Mouse (Mus musculus) midbrain, postnatal 0 days (tissue): Measurements from ENCODE around the gene Zfp346. TPM values are rescaled to one million over a fixed set of nuclear protein-coding genes. Genes with fewer than 3 reads are reported as not detected.

Experiments used
- ATAC-seq: fragments of 200-750 bp; cut with Nextera tagmentation; 2 replicates; pipeline ENCODE4 v1.8.0; 2017; ENCODE audit warnings: moderate number of reproducible peaks, mild to moderate bottlenecking, moderate TSS enrichment, moderate library complexity; ENCODE audit not compliant: low FRiP score
- DNase-seq: peaks from one replicate; pipeline ENCODE4 v3.0.0-alpha.2; 2015; ENCODE audit warnings: low spot score
- H3K27ac ChIP-seq: fragments of 300-500 bp; sonication (generic); 2 replicates; pipeline ENCODE4 v1.5.1; 2014; ENCODE audit warnings: low read depth, mild to moderate bottlenecking, low read length, mixed read lengths
- H3K27me3 ChIP-seq: fragments of 300-500 bp; sonication (generic); 2 replicates; pipeline ENCODE4 v1.6.1; 2014; ENCODE audit warnings: low read length, control low read depth, mixed read lengths; ENCODE audit not compliant: insufficient read depth
- H3K36me3 ChIP-seq: fragments of 300-500 bp; sonication (generic); 2 replicates; pipeline ENCODE4 v1.6.1; 2014; ENCODE audit warnings: low read length, control low read depth, mixed read lengths; ENCODE audit not compliant: insufficient read depth
- H3K4me1 ChIP-seq: fragments of 300-500 bp; sonication (generic); 2 replicates; pipeline ENCODE4 v1.6.1; 2014; ENCODE audit warnings: mild to moderate bottlenecking, control low read depth, antibody characterized with exemption, low read length, mixed read lengths; ENCODE audit not compliant: insufficient read depth
- H3K4me2 ChIP-seq: fragments of 300-500 bp; sonication (generic); 2 replicates; pipeline ENCODE4 v1.6.1; 2014; ENCODE audit warnings: low read depth, mild to moderate bottlenecking, low read length, mixed read lengths; ENCODE audit not compliant: poor library complexity, severe bottlenecking
- H3K4me3 ChIP-seq: fragments of 300-500 bp; sonication (generic); 2 replicates; pipeline ENCODE4 v1.5.1; 2014; ENCODE audit warnings: low read depth, mild to moderate bottlenecking, low read length, moderate library complexity
- H3K9ac ChIP-seq: fragments of 300-500 bp; sonication (generic); replicated peaks from 2 replicates; pipeline ENCODE4 v1.6.1; 2014; ENCODE audit warnings: mild to moderate bottlenecking, low read length, moderate library complexity, mixed read lengths; ENCODE audit not compliant: poor library complexity, severe bottlenecking
- H3K9me3 ChIP-seq: fragments of 300-500 bp; sonication (generic); 2 replicates; pipeline ENCODE4 v1.6.1; 2016; ENCODE audit warnings: low read length, control low read depth
- CTCF ChIP-seq: IDR thresholded peaks from 2 replicates; pipeline ENCODE4 v1.5.1; 2016; ENCODE audit warnings: antibody characterized with exemption, mild to moderate bottlenecking
- WGBS: fragments of 180-500 bp; shearing (Covaris S2); extraction: QIAGEN DNeasy Blood & Tissue Kit; methylation state at CpG from one replicate; pipeline ENCODE4 v1.1.7; 2014; 5-methylcytosine and 5-hydroxymethylcytosine counted together
- polyA plus RNA-seq: library from polyadenylated mRNA; unstranded; fragments of >200 nt; fragmentation: Nextera tagmentation; extraction: Ambion mirVana; gene quantifications from 2 replicates; pipeline ENCODE4 v1.2.1, GENCODE M21; 2015
- total RNA-seq: library from RNA; depleted of rRNA; stranded (reverse); fragments of >200 nt; gene quantifications from 2 replicates; pipeline ENCODE4 v1.2.3, GENCODE M21; 2014; rRNA removed

Zfp346 gene
- total and polyA plus RNA-seq, 2 experiments from 2014 or later = 24.8 to 36.8 TPM

DNA sequence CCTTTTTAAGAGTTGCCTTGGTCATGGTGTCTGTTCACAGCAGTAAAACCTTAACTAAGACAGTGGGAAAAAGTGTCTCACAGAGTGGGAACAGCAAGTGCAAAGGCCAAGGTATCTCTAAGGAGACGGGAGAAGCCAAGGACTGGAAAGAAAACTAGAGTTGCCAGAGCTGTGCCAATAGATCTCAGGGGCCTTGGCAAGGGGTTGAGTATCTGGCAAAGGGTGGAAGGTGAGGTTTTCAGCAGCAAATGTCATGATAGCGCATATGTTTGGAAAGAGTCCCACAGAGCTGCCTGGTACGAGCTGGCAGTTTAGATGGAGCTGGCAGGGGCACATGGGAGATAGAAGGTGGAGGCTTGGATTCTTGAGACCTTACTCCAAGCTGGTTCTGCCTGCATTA is 74.5 kb downstream of the Zfp346 start:
- H3K36me3 ChIP-seq = no peaks in the 10 kb centered on the region
- no peak overlapping the region for H3K9ac ChIP-seq
- no peak overlapping the region for H3K27ac ChIP-seq
- ATAC-seq = no peak
- TF ChIP-seq CTCF = no peak
- DNase-seq = no peak
- no peaks in the 10 kb centered on the region for H3K4me1 ChIP-seq
- H3K4me2 ChIP-seq = no peak overlapping the region
- WGBS = 90% methylated on average over 3 of the region's 3 CpGs
- no peaks in the 10 kb centered on the region for H3K9me3 ChIP-seq
- no peak overlapping the region for H3K4me3 ChIP-seq
- H3K27me3 ChIP-seq = no peaks in the 10 kb centered on the region

DNA sequence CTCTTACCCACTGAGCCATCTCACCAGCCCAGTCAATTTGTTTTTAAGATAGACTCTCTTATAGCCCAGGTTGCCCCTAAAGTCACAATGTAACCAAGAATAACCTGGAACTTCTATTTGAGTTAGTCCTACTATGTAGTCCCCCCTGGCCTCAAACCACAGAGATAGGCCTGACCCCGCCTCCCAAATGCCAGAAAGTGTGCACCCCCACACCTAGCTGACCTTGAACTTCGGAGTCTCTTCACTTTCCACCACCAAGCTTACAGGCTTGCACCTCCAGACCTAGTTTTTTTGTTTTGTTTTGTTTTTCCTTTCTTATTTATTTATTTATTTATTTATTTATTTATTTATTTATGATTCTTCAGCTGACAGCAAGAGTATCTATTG is 76.7 kb downstream of the Zfp346 start:
- TF ChIP-seq CTCF = no peak
- H3K4me1 ChIP-seq = no peaks in the 10 kb centered on the region
- H3K27me3 ChIP-seq = no peaks in the 10 kb centered on the region
- H3K4me3 ChIP-seq = peak overlapping the region; percentile 26; the same call in 1 of the 2 replicates
- 76% methylated on average over 2 of the region's 2 CpGs for WGBS
- no peak for ATAC-seq
- peak overlapping the region; percentile 44; the same call in 1 of the 2 replicates for H3K4me2 ChIP-seq
- no peak for DNase-seq
- H3K36me3 ChIP-seq = no peaks in the 10 kb centered on the region
- no peak overlapping the region for H3K9ac ChIP-seq
- no peaks in the 10 kb centered on the region for H3K9me3 ChIP-seq
- no peak overlapping the region for H3K27ac ChIP-seq

DNA sequence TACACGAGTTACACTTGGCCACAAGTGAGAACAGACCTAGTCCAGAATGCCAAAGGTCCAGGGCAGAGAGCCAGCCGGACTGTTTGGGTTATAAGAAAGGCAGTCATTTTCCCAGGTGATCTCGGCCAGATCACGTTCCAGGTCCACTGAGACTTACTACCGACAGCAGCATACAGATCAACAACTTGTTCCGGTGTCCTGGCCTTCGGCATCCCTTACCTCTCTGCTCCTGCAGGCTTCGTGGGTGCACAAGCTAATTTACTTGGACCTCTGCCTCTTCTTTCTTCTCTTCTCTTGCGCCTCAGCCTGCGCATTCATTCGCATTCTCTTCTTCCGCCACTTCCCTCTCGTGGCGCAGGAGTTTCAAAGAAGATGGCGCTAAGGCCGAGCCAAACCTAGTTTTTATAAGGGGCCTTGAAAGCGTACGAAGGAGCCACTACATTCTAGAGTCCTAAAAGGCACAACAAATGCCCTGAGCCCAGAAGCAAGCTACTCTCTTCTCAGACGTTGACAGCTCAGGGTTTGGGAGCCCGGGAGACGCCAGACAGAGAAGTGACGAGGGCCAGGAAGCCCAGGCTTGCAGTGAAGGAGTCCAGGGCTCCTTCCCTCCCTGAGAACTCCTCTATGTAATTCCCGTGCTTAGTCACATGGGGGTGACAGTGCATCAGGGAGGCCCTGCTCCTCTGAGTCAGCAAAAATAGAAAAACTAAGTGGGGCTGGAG is 77.2 kb downstream of the Zfp346 start:
- Histone ChIP-seq H3K4me2 (peak overlapping the region; percentile 44), H3K4me1 (no peaks in the 10 kb centered on the region), H3K9me3 (no peaks in the 10 kb centered on the region), H3K27me3 (no peaks in the 10 kb centered on the region), H3K4me3 (peak overlapping the region; percentile 26), H3K27ac (peak overlapping the region; percentile 83), H3K36me3 (no peaks in the 10 kb centered on the region), H3K9ac (peak overlapping the region; percentile 44)
- peak; percentile 86 for ATAC-seq
- 3% methylated on average over 23 of the region's 23 CpGs for WGBS
- peak; percentile 80 for DNase-seq
- TF ChIP-seq CTCF = peak; percentile 53

DNA sequence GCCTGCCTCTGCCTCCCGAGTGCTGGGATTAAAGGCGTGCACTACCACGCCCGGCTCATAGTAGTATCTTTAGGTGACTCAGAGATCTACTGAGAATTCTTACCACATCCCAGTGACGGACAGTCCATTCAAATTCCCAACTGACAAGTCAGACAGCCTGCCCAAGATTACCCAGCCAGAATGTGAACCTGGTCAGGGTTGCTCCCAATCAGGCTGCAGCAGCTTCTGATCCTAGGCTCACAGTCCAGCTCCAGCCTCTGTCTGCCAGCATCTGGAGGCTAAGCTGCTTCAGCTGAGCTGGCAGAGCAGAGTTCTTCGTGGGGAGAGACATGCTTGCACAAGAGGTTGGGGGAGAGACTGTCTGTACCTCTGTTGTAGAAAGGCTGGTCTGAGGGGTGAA is 78.3 kb downstream of the Zfp346 start:
- Histone ChIP-seq H3K27me3 (no peaks in the 10 kb centered on the region), H3K9me3 (no peaks in the 10 kb centered on the region), H3K4me3 (no peak overlapping the region), H3K4me2 (no peak overlapping the region), H3K9ac (no peak overlapping the region), H3K4me1 (no peaks in the 10 kb centered on the region), H3K27ac (no peak overlapping the region), H3K36me3 (no peaks in the 10 kb centered on the region)
- 88% methylated on average over 6 of the region's 6 CpGs for WGBS
- DNase-seq = no peak
- no peak for TF ChIP-seq CTCF
- ATAC-seq = no peak

Other genes with a start within 250 kb of the Zfp346 start
- 24.2 and 29.0 TPM in 2 replicates for gene Unc5a, start 155.9 kb upstream of the Zfp346 start, total RNA-seq
- gene Unc5a, start 155.9 kb upstream of the Zfp346 start, polyA plus RNA-seq = 12.7 and 14.3 TPM in 2 replicates
- gene Hk3, start 83.9 kb upstream of the Zfp346 start, total RNA-seq = 1.0 and 1.7 TPM in 2 replicates
- 0.79 and 0.80 TPM in 2 replicates for gene Hk3, start 83.9 kb upstream of the Zfp346 start, polyA plus RNA-seq
- 10.5 and 10.7 TPM in 2 replicates for gene Uimc1, start 5.0 kb upstream of the Zfp346 start, total RNA-seq
- 12.8 and 13.3 TPM in 2 replicates for gene Uimc1, start 5.0 kb upstream of the Zfp346 start, polyA plus RNA-seq
- not detected in 2 replicates for gene Gm17617, start 28.2 kb downstream of the Zfp346 start, total RNA-seq
- not detected in 2 replicates for gene Gm17617, start 28.2 kb downstream of the Zfp346 start, polyA plus RNA-seq
- 0.44 and 0.61 TPM in 2 replicates for gene Fgfr4, start 47.3 kb downstream of the Zfp346 start, total RNA-seq
- 0.52 and 0.63 TPM in 2 replicates for gene Fgfr4, start 47.3 kb downstream of the Zfp346 start, polyA plus RNA-seq
- gene Nsd1, start 104.5 kb downstream of the Zfp346 start, total RNA-seq = 103 and 111 TPM in 2 replicates
- gene Nsd1, start 104.5 kb downstream of the Zfp346 start, polyA plus RNA-seq = 47.0 and 56.2 TPM in 2 replicates
- 208 and 210 TPM in 2 replicates for gene Prelid1, start 215.2 kb downstream of the Zfp346 start, total RNA-seq
- 318 and 326 TPM in 2 replicates for gene Prelid1, start 215.2 kb downstream of the Zfp346 start, polyA plus RNA-seq
- gene Rab24, start 216.6 kb downstream of the Zfp346 start, total RNA-seq = 70.0 and 88.1 TPM in 2 replicates
- 83.2 and 84.2 TPM in 2 replicates for gene Rab24, start 216.6 kb downstream of the Zfp346 start, polyA plus RNA-seq
- gene Mxd3, start 224.5 kb downstream of the Zfp346 start, total RNA-seq = 6.6 and 7.2 TPM in 2 replicates
- 3.5 and 3.6 TPM in 2 replicates for gene Mxd3, start 224.5 kb downstream of the Zfp346 start, polyA plus RNA-seq